Mouse (Mus musculus): Measurements from ENCODE around the gene Rab4a.
"Not testable (repeated sequence)": the region's sequence is repeated elsewhere in the genome, so short reads cannot be mapped to it uniquely, and the experiment has no call there.

Rab4a gene

GRCm38 (mm10) chr8:123788416-123789170 is 17.2 kb upstream of the Rab4a start:
- no peak for DNase-seq (ENCODE audit: extremely low read depth, low read depth)

- no peak for DNase-seq (ENCODE audit: extremely low read depth, low read depth)
These were observed 16.3 kb upstream of the Rab4a start for GRCm38 (mm10) chr8:123789461-123789860.

GRCm38 (mm10) chr8:123789970-123790369 is 15.8 kb upstream of the Rab4a start:
- DNase-seq (ENCODE audit: extremely low read depth, low read depth): peak; percentile 64

GRCm38 (mm10) chr8:123791101-123791844 is 14.5 kb upstream of the Rab4a start:
- DNase-seq (ENCODE audit: extremely low read depth, low read depth): no peak

GRCm38 (mm10) chr8:123791845-123792225 is 13.9 kb upstream of the Rab4a start:
- DNase-seq (ENCODE audit: extremely low read depth, low read depth): no peak

GRCm38 (mm10) chr8:123793900-123794299 is 11.9 kb upstream of the Rab4a start:
- DNase-seq (ENCODE audit: extremely low read depth, low read depth): no peak

GRCm38 (mm10) chr8:123794766-123795165 is 11.0 kb upstream of the Rab4a start:
- no peak for DNase-seq (ENCODE audit: extremely low read depth, low read depth)

GRCm38 (mm10) chr8:123796758-123797157 is 9.0 kb upstream of the Rab4a start:
- no peak for DNase-seq (ENCODE audit: extremely low read depth, low read depth)

- DNase-seq (ENCODE audit: extremely low read depth, low read depth): peak; percentile 99
These were observed 7.9 kb upstream of the Rab4a start for GRCm38 (mm10) chr8:123797928-123798327.

- DNase-seq (ENCODE audit: extremely low read depth, low read depth): no peak
These were observed 6.4 kb upstream of the Rab4a start for GRCm38 (mm10) chr8:123799434-123799833.

GRCm38 (mm10) chr8:123799885-123800284 is 5.9 kb upstream of the Rab4a start:
- no peak for DNase-seq (ENCODE audit: extremely low read depth, low read depth)

- DNase-seq (ENCODE audit: extremely low read depth, low read depth): no peak
These were observed 4.9 kb upstream of the Rab4a start for GRCm38 (mm10) chr8:123800867-123801266.

GRCm38 (mm10) chr8:123801538-123801937 is 4.2 kb upstream of the Rab4a start:
- DNase-seq (ENCODE audit: extremely low read depth, low read depth): no peak

GRCm38 (mm10) chr8:123803639-123804038 is 2.1 kb upstream of the Rab4a start:
- DNase-seq (ENCODE audit: extremely low read depth, low read depth): no peak

GRCm38 (mm10) chr8:123804586-123804985 is 1.2 kb upstream of the Rab4a start:
- no peak for DNase-seq (ENCODE audit: extremely low read depth, low read depth)

GRCm38 (mm10) chr8:123805209-123805717 is 522 bp upstream of the Rab4a start:
- DNase-seq (ENCODE audit: extremely low read depth, low read depth): no peak

- DNase-seq (ENCODE audit: extremely low read depth, low read depth): no peak
These were observed 670 bp downstream of the Rab4a start for GRCm38 (mm10) chr8:123806374-123806935.

- DNase-seq (ENCODE audit: extremely low read depth, low read depth): peak; percentile 79
These were observed 1.2 kb downstream of the Rab4a start for GRCm38 (mm10) chr8:123807024-123807431.

- DNase-seq (ENCODE audit: extremely low read depth, low read depth): no peak
These were observed 2.2 kb downstream of the Rab4a start for GRCm38 (mm10) chr8:123807852-123808573.

- DNase-seq (ENCODE audit: extremely low read depth, low read depth): no peak
These were observed 2.9 kb downstream of the Rab4a start for GRCm38 (mm10) chr8:123808671-123809070.

GRCm38 (mm10) chr8:123809342-123809741 is 3.6 kb downstream of the Rab4a start:
- not testable (repeated sequence) for DNase-seq (ENCODE audit: extremely low read depth, low read depth)
